Mouse (Mus musculus): Measurements from ENCODE around the gene Tmem200b. TPM values are rescaled to one million over a fixed set of nuclear protein-coding genes. Genes with fewer than 3 reads are reported as not detected.

Tmem200b gene
- polyA plus RNA-seq, 2 experiments = 9.5 to 25.3 TPM

- peaks cover 21% of the 10 kb centered on the region for H3K36me3 ChIP-seq (ENCODE audit: control insufficient read depth, insufficient read depth, low read length)
- no peak for DNase-seq (ENCODE audit: low spot score)
- no peak for ATAC-seq (ENCODE audit: low FRiP score, low read depth)
- no peak overlapping the region for H3K4me2 ChIP-seq (replicated peaks; ENCODE audit: low read depth, low read length, severe bottlenecking)
- 78% methylated on average over 3 of the region's 3 CpGs for WGBS
- no peaks in the 10 kb centered on the region for H3K27me3 ChIP-seq (ENCODE audit: control insufficient read depth, insufficient read depth, low read length)
- no peak overlapping the region for H3K9ac ChIP-seq (ENCODE audit: low read depth, low read length, severe bottlenecking)
- TF ChIP-seq POLR2A (IDR thresholded peaks at IDR 0.05; ENCODE audit: borderline replicate concordance, extremely low read depth, insufficient read depth, insufficient read length) = no peak
- peaks cover 14% of the 10 kb centered on the region for H3K4me1 ChIP-seq (ENCODE audit: control insufficient read depth, insufficient read depth, low read length)
- H3K4me3 ChIP-seq (replicated peaks; ENCODE audit: low read length) = no peak overlapping the region
- H3K27ac ChIP-seq (replicated peaks; ENCODE audit: low read depth, low read length) = no peak overlapping the region
- no peaks in the 10 kb centered on the region for H3K9me3 ChIP-seq (ENCODE audit: control insufficient read depth, low read length)
Measured at GRCm38 (mm10) chr4:131907912-131908311, 13.7 kb upstream of the Tmem200b start.

GRCm38 (mm10) chr4:131910237-131910994 lies 11.2 kb upstream of the Tmem200b start:
- peaks cover 1% of the 10 kb centered on the region; the same call in 1 of the 2 replicates for H3K36me3 ChIP-seq (ENCODE audit: control insufficient read depth, insufficient read depth, low read length)
- TF ChIP-seq POLR2A (IDR thresholded peaks at IDR 0.05; ENCODE audit: borderline replicate concordance, extremely low read depth, insufficient read depth, insufficient read length) = no peak
- H3K4me3 ChIP-seq (replicated peaks; ENCODE audit: low read length) = no peak overlapping the region
- DNase-seq (ENCODE audit: low spot score) (no peak), ATAC-seq (ENCODE audit: low FRiP score, low read depth) (no peak)
- peak overlapping the region; percentile 31 for H3K4me2 ChIP-seq (replicated peaks; ENCODE audit: low read depth, low read length, severe bottlenecking)
- H3K27me3 ChIP-seq (ENCODE audit: control insufficient read depth, insufficient read depth, low read length) = no peaks in the 10 kb centered on the region
- 6% methylated on average over 18 of the region's 21 CpGs for WGBS
- H3K4me1 ChIP-seq (ENCODE audit: control insufficient read depth, insufficient read depth, low read length) = peaks cover 23% of the 10 kb centered on the region
- no peak overlapping the region for H3K9ac ChIP-seq (ENCODE audit: low read depth, low read length, severe bottlenecking)
- H3K27ac ChIP-seq (replicated peaks; ENCODE audit: low read depth, low read length) = 0 out of 2 replicates have a peak overlapping the region, but pooled peaks have one; percentile 13
- H3K9me3 ChIP-seq (ENCODE audit: control insufficient read depth, low read length) = no peaks in the 10 kb centered on the region

GRCm38 (mm10) chr4:131911521-131911920 lies 10.1 kb upstream of the Tmem200b start:
- Histone ChIP-seq H3K27ac (replicated peaks; ENCODE audit: low read depth, low read length) (no peak overlapping the region), H3K4me3 (replicated peaks; ENCODE audit: low read length) (no peak overlapping the region), H3K9ac (ENCODE audit: low read depth, low read length, severe bottlenecking) (no peak overlapping the region), H3K9me3 (ENCODE audit: control insufficient read depth, low read length) (no peaks in the 10 kb centered on the region), H3K27me3 (ENCODE audit: control insufficient read depth, insufficient read depth, low read length) (no peaks in the 10 kb centered on the region), H3K36me3 (ENCODE audit: control insufficient read depth, insufficient read depth, low read length) (no peaks in the 10 kb centered on the region), H3K4me1 (ENCODE audit: control insufficient read depth, insufficient read depth, low read length) (peaks cover 33% of the 10 kb centered on the region), H3K4me2 (replicated peaks; ENCODE audit: low read depth, low read length, severe bottlenecking) (no peak overlapping the region)
- 44% methylated on average over 3 of the region's 5 CpGs for WGBS
- TF ChIP-seq POLR2A (IDR thresholded peaks at IDR 0.05; ENCODE audit: borderline replicate concordance, extremely low read depth, insufficient read depth, insufficient read length) = no peak
- no peak for DNase-seq (ENCODE audit: low spot score)
- no peak for ATAC-seq (ENCODE audit: low FRiP score, low read depth)

GRCm38 (mm10) chr4:131913526-131913925 lies 8.0 kb upstream of the Tmem200b start:
- Histone ChIP-seq H3K9ac (ENCODE audit: low read depth, low read length, severe bottlenecking) (no peak overlapping the region), H3K4me2 (replicated peaks; ENCODE audit: low read depth, low read length, severe bottlenecking) (no peak overlapping the region), H3K4me3 (replicated peaks; ENCODE audit: low read length) (no peak overlapping the region), H3K36me3 (ENCODE audit: control insufficient read depth, insufficient read depth, low read length) (no peaks in the 10 kb centered on the region), H3K27me3 (ENCODE audit: control insufficient read depth, insufficient read depth, low read length) (no peaks in the 10 kb centered on the region; the same call in 1 of the 2 replicates), H3K9me3 (ENCODE audit: control insufficient read depth, low read length) (no peaks in the 10 kb centered on the region), H3K4me1 (ENCODE audit: control insufficient read depth, insufficient read depth, low read length) (peaks cover 44% of the 10 kb centered on the region), H3K27ac (replicated peaks; ENCODE audit: low read depth, low read length) (no peak overlapping the region)
- ATAC-seq (ENCODE audit: low FRiP score, low read depth) (no peak), DNase-seq (ENCODE audit: low spot score) (no peak)
- TF ChIP-seq POLR2A (IDR thresholded peaks at IDR 0.05; ENCODE audit: borderline replicate concordance, extremely low read depth, insufficient read depth, insufficient read length) = no peak
- WGBS = 41% methylated on average over 10 of the region's 10 CpGs

- peak overlapping the region; percentile 40; the same call in 1 of the 2 replicates for H3K4me2 ChIP-seq (replicated peaks; ENCODE audit: low read depth, low read length, severe bottlenecking)
- H3K36me3 ChIP-seq (ENCODE audit: control insufficient read depth, insufficient read depth, low read length) = no peaks in the 10 kb centered on the region
- no peaks in the 10 kb centered on the region for H3K9me3 ChIP-seq (ENCODE audit: control insufficient read depth, low read length)
- no peaks in the 10 kb centered on the region; the same call in 1 of the 2 replicates for H3K27me3 ChIP-seq (ENCODE audit: control insufficient read depth, insufficient read depth, low read length)
- DNase-seq (ENCODE audit: low spot score) (no peak), ATAC-seq (ENCODE audit: low FRiP score, low read depth) (no peak)
- H3K4me1 ChIP-seq (ENCODE audit: control insufficient read depth, insufficient read depth, low read length) = peaks cover 50% of the 10 kb centered on the region
- H3K9ac ChIP-seq (ENCODE audit: low read depth, low read length, severe bottlenecking) = no peak overlapping the region
- H3K27ac ChIP-seq (replicated peaks; ENCODE audit: low read depth, low read length) = no peak overlapping the region
- TF ChIP-seq POLR2A (IDR thresholded peaks at IDR 0.05; ENCODE audit: borderline replicate concordance, extremely low read depth, insufficient read depth, insufficient read length) = no peak
- 13% methylated on average over 9 of the region's 9 CpGs for WGBS
- H3K4me3 ChIP-seq (replicated peaks; ENCODE audit: low read length) = no peak overlapping the region
Measured at GRCm38 (mm10) chr4:131914046-131914643, 7.4 kb upstream of the Tmem200b start.
